Mouse (Mus musculus): ENCODE measurements around the gene Klhdc8b. TPM values are rescaled to one million over a fixed set of nuclear protein-coding genes. Genes with fewer than 3 reads are reported as not detected.

Gene Klhdc8b
- 86.8 and 106 TPM in 2 replicates for polyA plus RNA-seq (2016; fragmentation: Nextera tagmentation; extraction: Ambion mirVana)

- Histone ChIP-seq H3K27me3 (ENCODE audit: insufficient read depth, poor library complexity, severe bottlenecking) (no peaks in the 10 kb centered on the region), H3K27ac (peak within 1 kb of the TSS; percentile 96), H3K9me3 (no peaks in the 10 kb centered on the region), H3K4me3 (peak within 1 kb of the TSS; percentile 92), H3K36me3 (peaks cover 37% of the 10 kb centered on the region), H3K4me1 (peaks cover 21% of the 10 kb centered on the region)
- no peak for DNase-seq (ENCODE audit: low spot score)
- 32% methylated on average over 11 of the region's 11 CpGs for WGBS
These were observed at the start of gene Klhdc8b for GRCm38 (mm10) chr9:108461181-108461631. Gene Klhdc8b, minus strand, starts transcription at chr9:108461581.

- Histone ChIP-seq H3K4me1 (peaks cover 22% of the 10 kb centered on the region), H3K27ac (peak overlapping the region; percentile 88; the same call in 1 of the 2 replicates), H3K9me3 (no peaks in the 10 kb centered on the region), H3K4me3 (peak overlapping the region; percentile 89), H3K36me3 (peaks cover 46% of the 10 kb centered on the region), H3K27me3 (ENCODE audit: insufficient read depth, poor library complexity, severe bottlenecking) (no peaks in the 10 kb centered on the region)
- DNase-seq (ENCODE audit: low spot score): no peak
- 82% methylated on average over 7 of the region's 7 CpGs for WGBS
These were observed 47.4 kb upstream of the Klhdc8b start for GRCm38 (mm10) chr9:108508776-108509175.

GRCm38 (mm10) chr9:108507619-108508434 lies 46.4 kb upstream of the Klhdc8b start, which contains the start of gene Qars:
Gene Qars, plus strand, starts transcription at chr9:108507706.
- 1% methylated on average over 37 of the region's 37 CpGs for WGBS
- DNase-seq (ENCODE audit: low spot score): peak; percentile 99
- H3K36me3 ChIP-seq: peaks cover 45% of the 10 kb centered on the region
- H3K4me1 ChIP-seq: peaks cover 22% of the 10 kb centered on the region
- no peaks in the 10 kb centered on the region for H3K9me3 ChIP-seq
- peak within 1 kb of the TSS; percentile 88 for H3K27ac ChIP-seq
- H3K4me3 ChIP-seq: peak within 1 kb of the TSS; percentile 89
- H3K27me3 ChIP-seq (ENCODE audit: insufficient read depth, poor library complexity, severe bottlenecking): no peaks in the 10 kb centered on the region

- Histone ChIP-seq H3K27me3 (ENCODE audit: insufficient read depth, poor library complexity, severe bottlenecking) (no peaks in the 10 kb centered on the region), H3K9me3 (no peaks in the 10 kb centered on the region), H3K36me3 (peaks cover 44% of the 10 kb centered on the region), H3K4me3 (peak overlapping the region; percentile 89), H3K4me1 (peaks cover 22% of the 10 kb centered on the region), H3K27ac (peak overlapping the region; percentile 88; the same call in 1 of the 2 replicates)
- WGBS: 84% methylated on average over 7 of the region's 7 CpGs
- DNase-seq (ENCODE audit: low spot score): peak; percentile 59
These were observed 45.5 kb upstream of the Klhdc8b start for GRCm38 (mm10) chr9:108506901-108507300.

- no peak overlapping the region for H3K4me3 ChIP-seq
- DNase-seq (ENCODE audit: low spot score): no peak
- peaks cover 85% of the 10 kb centered on the region for H3K36me3 ChIP-seq
- no peaks in the 10 kb centered on the region for H3K4me1 ChIP-seq
- WGBS: 87% methylated on average over 15 of the region's 15 CpGs
- no peaks in the 10 kb centered on the region for H3K27me3 ChIP-seq (ENCODE audit: insufficient read depth, poor library complexity, severe bottlenecking)
- no peaks in the 10 kb centered on the region for H3K9me3 ChIP-seq
- no peak overlapping the region for H3K27ac ChIP-seq
These were observed 38.6 kb upstream of the Klhdc8b start for GRCm38 (mm10) chr9:108499943-108500342.

GRCm38 (mm10) chr9:108499231-108499630 lies 37.9 kb upstream of the Klhdc8b start:
- Histone ChIP-seq H3K9me3 (no peaks in the 10 kb centered on the region), H3K27ac (no peak overlapping the region), H3K36me3 (peaks cover 92% of the 10 kb centered on the region), H3K4me1 (no peaks in the 10 kb centered on the region), H3K27me3 (ENCODE audit: insufficient read depth, poor library complexity, severe bottlenecking) (no peaks in the 10 kb centered on the region), H3K4me3 (no peak overlapping the region)
- no peak for DNase-seq (ENCODE audit: low spot score)
- WGBS: 97% methylated on average over 7 of the region's 7 CpGs

- 89% methylated on average over 10 of the region's 10 CpGs for WGBS
- no peak for DNase-seq (ENCODE audit: low spot score)
- Histone ChIP-seq H3K27ac (no peak overlapping the region), H3K9me3 (no peaks in the 10 kb centered on the region), H3K4me1 (peaks cover 21% of the 10 kb centered on the region), H3K4me3 (no peak overlapping the region), H3K27me3 (ENCODE audit: insufficient read depth, poor library complexity, severe bottlenecking) (no peaks in the 10 kb centered on the region), H3K36me3 (peaks cover 84% of the 10 kb centered on the region)
These were observed 33.5 kb upstream of the Klhdc8b start for GRCm38 (mm10) chr9:108494905-108495304.

GRCm38 (mm10) chr9:108494146-108494825 lies 32.9 kb upstream of the Klhdc8b start:
- no peak overlapping the region for H3K4me3 ChIP-seq
- no peaks in the 10 kb centered on the region for H3K9me3 ChIP-seq
- peaks cover 27% of the 10 kb centered on the region for H3K4me1 ChIP-seq
- DNase-seq (ENCODE audit: low spot score): no peak
- no peaks in the 10 kb centered on the region for H3K27me3 ChIP-seq (ENCODE audit: insufficient read depth, poor library complexity, severe bottlenecking)
- peaks cover 84% of the 10 kb centered on the region for H3K36me3 ChIP-seq
- 93% methylated on average over 19 of the region's 19 CpGs for WGBS
- H3K27ac ChIP-seq: no peak overlapping the region

GRCm38 (mm10) chr9:108493246-108493645 lies 31.9 kb upstream of the Klhdc8b start:
- Histone ChIP-seq H3K36me3 (peaks cover 84% of the 10 kb centered on the region), H3K27me3 (ENCODE audit: insufficient read depth, poor library complexity, severe bottlenecking) (no peaks in the 10 kb centered on the region), H3K9me3 (no peaks in the 10 kb centered on the region), H3K27ac (no peak overlapping the region), H3K4me3 (no peak overlapping the region), H3K4me1 (peaks cover 29% of the 10 kb centered on the region)
- DNase-seq (ENCODE audit: low spot score): no peak
- 95% methylated on average over 8 of the region's 8 CpGs for WGBS

- 80% methylated on average over 16 of the region's 16 CpGs for WGBS
- Histone ChIP-seq H3K4me3 (peak overlapping the region; percentile 100), H3K4me1 (peaks cover 29% of the 10 kb centered on the region), H3K9me3 (no peaks in the 10 kb centered on the region), H3K36me3 (peaks cover 84% of the 10 kb centered on the region), H3K27ac (peak overlapping the region; percentile 97), H3K27me3 (ENCODE audit: insufficient read depth, poor library complexity, severe bottlenecking) (no peaks in the 10 kb centered on the region)
- DNase-seq (ENCODE audit: low spot score): no peak
These were observed 30.8 kb upstream of the Klhdc8b start for GRCm38 (mm10) chr9:108492043-108492750.

GRCm38 (mm10) chr9:108491286-108491580 lies 29.9 kb upstream of the Klhdc8b start:
- peak overlapping the region; percentile 97 for H3K27ac ChIP-seq
- peaks cover 29% of the 10 kb centered on the region for H3K4me1 ChIP-seq
- DNase-seq (ENCODE audit: low spot score): no peak
- H3K9me3 ChIP-seq: no peaks in the 10 kb centered on the region
- WGBS: 4% methylated on average over 12 of the region's 12 CpGs
- H3K27me3 ChIP-seq (ENCODE audit: insufficient read depth, poor library complexity, severe bottlenecking): no peaks in the 10 kb centered on the region
- peaks cover 84% of the 10 kb centered on the region for H3K36me3 ChIP-seq
- H3K4me3 ChIP-seq: peak overlapping the region; percentile 100

GRCm38 (mm10) chr9:108490559-108491285 lies 29.3 kb upstream of the Klhdc8b start, which contains the start of gene Usp19:
Gene Usp19, plus strand, starts transcription at chr9:108490602.
- Histone ChIP-seq H3K9me3 (no peaks in the 10 kb centered on the region), H3K36me3 (peaks cover 84% of the 10 kb centered on the region), H3K27me3 (ENCODE audit: insufficient read depth, poor library complexity, severe bottlenecking) (no peaks in the 10 kb centered on the region), H3K4me3 (peak within 1 kb of the TSS; percentile 100), H3K27ac (peak within 1 kb of the TSS; percentile 97), H3K4me1 (peaks cover 29% of the 10 kb centered on the region)
- under 1% methylated on average over 69 of the region's 69 CpGs for WGBS
- DNase-seq (ENCODE audit: low spot score): peak; percentile 98

All from heart, embryonic 10.5 days (tissue).